Mouse (Mus musculus): ENCODE measurements around the gene Ifih1.
A peak's percentile ranks its signal among the peaks of the same experiment; 100 is the strongest.

- peak in 1 of 2 experiments; percentile 78; a peak in 3 of 4 replicates for TF ChIP-seq CTCF (conservative IDR thresholded peaks at IDR 0.05 in 1 of 2, IDR thresholded peaks at IDR 0.05 in 1 of 2; ENCODE audit: low read depth in 2 of 2, low read length in 2 of 2)
- no peak for TF ChIP-seq EP300 (IDR thresholded peaks at IDR 0.05; ENCODE audit: low read length)
- no peak for TF ChIP-seq POLR2A (IDR thresholded peaks at IDR 0.05; ENCODE audit: low read depth, low read length)
- no peak for TF ChIP-seq MAX (IDR thresholded peaks at IDR 0.05; ENCODE audit: low read length)
- TF ChIP-seq GABPA (IDR thresholded peaks at IDR 0.05; ENCODE audit: insufficient replicate concordance, low read depth, low read length) = no peak
- no peak for TF ChIP-seq ZNF384 (IDR thresholded peaks at IDR 0.05; ENCODE audit: low read depth, low read length)
- TF ChIP-seq MXI1 (IDR thresholded peaks at IDR 0.05; ENCODE audit: low read depth, low read length) = no peak
- TF ChIP-seq TCF12 (IDR thresholded peaks at IDR 0.05; ENCODE audit: low read depth, low read length) = no peak
- TF ChIP-seq HCFC1 (IDR thresholded peaks at IDR 0.05; ENCODE audit: low read depth, low read length) = no peak
- TF ChIP-seq CHD2 (IDR thresholded peaks at IDR 0.05; ENCODE audit: low read length) = no peak
- 0 out of 2 replicates have a peak, but pooled peaks have one; percentile 11 for TF ChIP-seq MYC (IDR thresholded peaks at IDR 0.05; ENCODE audit: low read depth, low read length)
- no peak for TF ChIP-seq NELFE (IDR thresholded peaks at IDR 0.05; ENCODE audit: low read depth, low read length)
Observed at GRCm38 (mm10) chr2:62630446-62630845, 15.6 kb downstream of the Ifih1 start.
